Mouse (Mus musculus) heart, adult 18-20 months (tissue): ENCODE data around the gene Nlgn2. TPM values are rescaled to one million over a fixed set of nuclear protein-coding genes. Genes with fewer than 3 reads are reported as not detected.
"Not testable (repeated sequence)": the region's sequence is repeated elsewhere in the genome, so short reads cannot be mapped to it uniquely, and the experiment has no call there.

Experiments
- DNase-seq, 2 experiments: peaks; one replicate each; pipeline ENCODE4 v3.0.0; 2021 to 2022; ENCODE audit warnings: mixed read lengths in 1 of 2
- total RNA-seq, 2 experiments: library from RNA; stranded (reverse); gene quantifications; 2 replicates each; pipeline ENCODE4 v1.2.3; 2021

Gene Nlgn2
- total RNA-seq, 2 experiments from 2014 or later = 3.3 to 3.9 TPM

DNA sequence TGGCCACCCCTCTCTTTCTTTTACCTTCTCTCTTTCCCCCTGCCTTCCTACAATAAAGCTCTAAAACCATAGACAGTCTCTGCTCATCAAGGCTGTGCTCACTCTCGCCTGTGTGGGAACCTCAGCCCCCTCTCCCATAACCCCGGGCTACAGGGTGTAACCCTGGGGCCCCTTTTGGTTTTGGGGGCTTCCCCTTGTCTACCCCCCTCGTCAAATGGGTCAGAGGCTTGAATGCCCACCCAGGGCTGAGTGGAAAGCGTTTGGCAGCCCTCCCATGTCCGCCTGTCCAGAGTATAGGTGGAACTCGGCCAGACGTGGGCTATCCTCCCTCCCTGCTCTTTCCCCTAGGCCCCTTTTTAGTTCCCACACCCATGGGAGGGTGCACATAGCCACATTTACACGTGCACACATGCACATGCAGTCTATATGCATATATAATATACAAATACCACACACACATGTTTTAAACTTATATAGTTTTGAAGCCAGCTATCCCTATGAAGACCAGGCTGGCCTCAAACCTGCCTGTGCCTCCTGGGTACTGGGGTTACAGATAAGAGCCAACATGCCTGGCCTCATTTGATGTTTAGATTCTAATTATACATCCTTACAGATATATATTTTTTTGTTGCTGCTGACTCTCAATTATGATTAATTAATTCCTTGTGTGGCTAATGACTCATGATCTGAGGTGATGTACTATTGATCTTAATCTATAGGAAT, 26.7 kb upstream of the Nlgn2 start:
- no peak for DNase-seq

DNA sequence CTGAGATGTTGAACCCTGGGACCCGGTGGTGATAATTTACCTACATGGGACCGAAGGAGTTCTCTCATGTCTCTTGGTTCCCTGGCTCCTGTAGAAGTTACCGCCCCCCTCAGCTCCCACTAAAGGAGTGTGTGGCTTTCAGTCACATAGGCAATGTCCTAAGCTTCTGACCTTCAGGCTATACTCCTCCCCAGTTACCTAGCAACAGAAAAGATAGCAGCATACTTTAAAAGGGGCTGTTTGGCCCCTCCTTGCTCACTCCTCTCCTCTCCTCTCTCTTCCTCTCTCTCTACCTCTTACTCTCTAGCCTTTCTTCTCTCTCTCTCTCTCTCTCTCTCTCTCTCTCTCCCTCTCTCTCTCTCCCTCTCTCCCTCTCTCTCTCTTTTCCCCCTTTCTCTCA, 26.1 kb upstream of the Nlgn2 start:
- not testable (repeated sequence) for DNase-seq

DNA sequence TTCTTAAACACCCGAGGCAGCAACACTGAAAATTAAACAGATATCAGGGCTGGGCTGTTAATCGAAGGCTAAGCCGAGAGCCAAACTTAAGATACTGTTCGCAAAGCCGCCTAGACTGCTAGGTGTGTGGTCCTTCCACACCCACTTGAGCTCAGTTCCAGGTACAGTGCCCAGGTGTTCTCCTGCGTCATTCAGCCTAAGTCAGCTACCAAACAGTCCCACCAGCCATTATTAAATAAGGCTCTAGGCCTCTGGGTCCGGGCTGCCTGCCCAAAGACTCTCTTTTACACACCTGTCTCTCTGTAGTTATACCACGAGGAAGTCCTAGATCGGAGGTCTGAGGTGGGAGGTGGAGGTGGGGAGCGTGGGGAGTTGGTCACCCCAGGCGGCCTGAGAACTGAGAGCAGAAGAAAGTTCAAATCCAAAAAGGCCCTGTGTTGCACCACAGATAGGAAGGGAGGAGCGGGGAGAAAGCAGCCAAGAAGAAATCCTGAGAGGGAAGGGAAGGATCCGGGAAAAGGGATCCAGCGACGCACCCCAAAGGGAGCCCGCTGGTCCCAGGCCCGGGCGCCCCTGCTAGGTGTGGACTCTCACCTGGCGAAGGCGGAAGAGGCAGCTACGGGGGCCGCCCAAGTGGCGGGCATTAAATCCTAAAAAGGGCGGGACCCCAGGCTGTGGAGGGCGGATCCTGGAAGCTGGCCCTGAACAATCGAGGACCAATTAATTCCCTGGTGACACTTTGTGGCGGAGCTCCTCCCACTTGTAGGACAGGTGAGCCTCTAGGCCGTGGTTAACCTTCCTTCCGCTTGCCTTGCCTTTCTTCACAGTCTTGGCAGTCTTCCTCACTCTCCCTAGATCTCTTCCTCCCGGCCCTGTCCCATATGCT, 20.8 kb upstream of the Nlgn2 start, which contains the start of gene Tnk1:
Gene Tnk1 (minus strand): TSS at position 618 of the 886 bp plus-strand sequence.
- DNase-seq = no peak

DNA sequence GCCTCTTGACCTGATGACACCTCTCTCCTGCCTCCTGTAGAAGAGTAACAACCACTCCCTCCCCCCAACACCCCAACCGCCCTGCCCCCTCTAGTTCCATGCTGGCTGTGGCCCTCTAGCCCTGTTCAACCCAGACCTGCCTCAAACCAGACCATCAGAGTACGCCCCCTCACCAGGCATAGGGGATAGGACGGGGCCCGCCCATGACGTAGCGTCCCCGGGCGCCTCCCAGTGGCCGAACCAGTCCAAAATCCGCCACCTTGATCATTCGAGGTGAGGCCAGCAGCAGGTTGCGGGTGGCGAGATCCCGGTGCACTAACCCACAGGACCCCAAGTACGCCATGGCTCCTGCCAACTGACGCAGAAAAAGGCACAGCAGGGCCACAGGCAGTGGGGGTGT, 17.8 kb upstream of the Nlgn2 start:
- DNase-seq = peak in 1 of 2 experiments; percentile 50

DNA sequence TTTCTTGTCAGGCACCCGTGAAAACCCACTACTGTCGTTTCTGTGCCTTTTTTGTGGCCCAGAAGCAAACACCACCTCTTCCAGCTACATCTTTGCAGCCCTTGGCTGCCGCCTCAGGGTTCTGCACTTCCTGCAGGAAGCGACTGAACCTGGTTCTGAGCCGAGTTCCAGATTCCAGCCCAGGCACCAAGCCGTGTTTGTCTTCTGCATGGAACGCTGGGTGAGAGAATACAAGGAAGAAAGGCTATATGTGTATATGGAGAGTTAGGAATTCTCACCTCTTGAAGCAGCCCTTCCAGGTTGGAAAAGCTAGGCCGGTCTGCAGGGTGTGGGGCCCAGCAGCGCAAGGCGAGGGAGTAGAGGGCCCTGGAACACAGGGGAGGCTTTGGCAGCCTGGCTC, 17.1 kb upstream of the Nlgn2 start:
- DNase-seq = peak in 1 of 2 experiments; percentile 29

DNA sequence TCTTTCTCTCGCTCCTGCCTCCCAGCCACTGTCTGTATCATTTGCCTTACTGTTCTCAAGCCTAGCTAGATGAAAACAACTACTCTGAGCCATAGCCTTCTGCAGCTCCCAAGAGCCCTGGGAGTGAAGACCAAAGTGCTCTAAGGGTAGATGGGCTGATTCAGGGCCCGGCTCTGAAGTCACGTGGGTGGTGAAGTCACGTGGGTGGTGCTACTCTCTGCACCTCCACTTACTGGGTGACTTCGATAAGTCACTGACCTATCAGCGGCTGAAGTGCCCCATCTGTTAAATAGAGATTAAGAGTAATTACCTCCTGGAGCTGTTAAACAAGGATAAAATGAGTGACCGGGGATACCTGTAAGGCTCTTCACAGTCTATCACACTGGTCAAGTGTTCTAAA, 16.4 kb upstream of the Nlgn2 start:
- peak in 1 of 2 experiments; percentile 20 for DNase-seq

DNA sequence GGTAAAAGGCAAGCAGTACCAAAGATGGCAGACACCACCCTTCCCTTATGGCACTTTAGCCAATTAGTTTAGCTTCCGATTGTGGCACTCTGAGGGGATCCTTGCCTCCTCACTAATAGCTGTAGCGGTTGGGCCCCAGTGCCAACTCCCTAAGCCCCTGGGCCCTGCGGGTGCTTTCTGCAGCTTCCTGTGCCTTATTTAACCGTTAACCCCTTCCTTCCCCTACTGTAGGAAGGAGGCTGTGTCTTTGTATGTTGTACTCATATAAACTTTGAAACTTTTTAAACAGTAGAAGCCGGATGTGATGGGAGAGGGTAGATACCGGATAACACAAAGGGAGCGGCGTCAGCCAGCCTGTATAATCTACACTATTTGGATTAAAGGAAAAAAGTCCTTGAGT, 13.2 kb upstream of the Nlgn2 start:
- no peak for DNase-seq

DNA sequence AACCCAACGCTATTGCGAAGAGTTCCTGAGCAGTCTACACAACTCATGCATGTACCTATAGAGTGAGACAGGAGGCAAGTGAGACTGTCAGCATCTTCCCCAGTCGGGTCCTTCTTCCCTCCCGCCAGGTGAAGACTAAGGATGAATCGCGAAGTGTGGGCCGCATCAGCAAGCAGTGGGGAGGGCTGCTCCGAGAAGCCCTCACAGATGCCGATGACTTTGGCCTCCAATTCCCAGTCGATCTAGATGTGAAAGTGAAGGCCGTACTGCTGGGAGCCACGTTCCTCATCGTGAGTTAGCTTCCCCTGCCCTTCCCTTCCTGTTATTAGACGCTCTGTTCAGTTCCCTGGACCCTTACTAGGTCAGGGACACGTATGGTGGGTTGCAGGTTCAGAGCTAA, 12.3 kb upstream of the Nlgn2 start:
- DNase-seq = no peak

DNA sequence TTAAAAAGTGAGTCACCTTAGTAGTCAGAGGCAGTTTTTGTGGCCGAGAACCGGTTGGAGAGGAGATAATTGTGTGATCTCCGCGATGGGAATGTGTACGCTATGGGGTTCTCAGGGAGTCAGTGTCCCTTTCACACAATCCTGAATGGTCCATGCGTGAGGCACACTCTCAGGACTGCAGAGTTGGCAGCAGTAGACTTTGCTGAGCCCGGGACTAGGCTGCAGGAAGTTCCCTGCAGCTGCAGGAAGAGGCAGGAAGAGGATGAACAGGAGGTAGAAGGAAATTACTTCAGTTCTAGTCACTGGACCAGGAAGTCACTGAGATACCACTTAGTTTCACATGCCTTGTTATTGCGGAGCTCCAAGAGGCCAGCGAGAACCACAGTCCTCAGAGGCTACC, 11.5 kb upstream of the Nlgn2 start:
- DNase-seq = peak in 1 of 2 experiments; percentile 62

DNA sequence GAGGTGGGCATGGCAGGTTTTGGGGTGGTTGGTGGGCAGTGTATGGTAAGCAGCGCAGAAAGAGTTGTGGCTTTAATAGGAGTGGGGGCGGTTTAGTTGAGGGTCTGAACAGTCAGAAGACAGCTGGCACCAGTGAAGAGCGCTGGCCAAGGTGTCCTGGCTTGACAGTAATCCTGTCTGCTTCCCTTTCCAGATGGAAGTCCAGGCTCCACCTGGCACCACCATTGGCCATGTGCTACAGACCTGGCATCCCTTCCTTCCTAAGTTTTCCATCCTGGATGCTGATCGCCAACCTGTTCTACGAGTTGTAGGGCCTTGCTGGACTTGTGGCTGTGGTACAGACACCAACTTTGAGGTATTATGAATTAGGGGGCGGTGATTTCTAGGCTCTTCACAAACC, 10.4 kb upstream of the Nlgn2 start:
- no peak for DNase-seq

DNA sequence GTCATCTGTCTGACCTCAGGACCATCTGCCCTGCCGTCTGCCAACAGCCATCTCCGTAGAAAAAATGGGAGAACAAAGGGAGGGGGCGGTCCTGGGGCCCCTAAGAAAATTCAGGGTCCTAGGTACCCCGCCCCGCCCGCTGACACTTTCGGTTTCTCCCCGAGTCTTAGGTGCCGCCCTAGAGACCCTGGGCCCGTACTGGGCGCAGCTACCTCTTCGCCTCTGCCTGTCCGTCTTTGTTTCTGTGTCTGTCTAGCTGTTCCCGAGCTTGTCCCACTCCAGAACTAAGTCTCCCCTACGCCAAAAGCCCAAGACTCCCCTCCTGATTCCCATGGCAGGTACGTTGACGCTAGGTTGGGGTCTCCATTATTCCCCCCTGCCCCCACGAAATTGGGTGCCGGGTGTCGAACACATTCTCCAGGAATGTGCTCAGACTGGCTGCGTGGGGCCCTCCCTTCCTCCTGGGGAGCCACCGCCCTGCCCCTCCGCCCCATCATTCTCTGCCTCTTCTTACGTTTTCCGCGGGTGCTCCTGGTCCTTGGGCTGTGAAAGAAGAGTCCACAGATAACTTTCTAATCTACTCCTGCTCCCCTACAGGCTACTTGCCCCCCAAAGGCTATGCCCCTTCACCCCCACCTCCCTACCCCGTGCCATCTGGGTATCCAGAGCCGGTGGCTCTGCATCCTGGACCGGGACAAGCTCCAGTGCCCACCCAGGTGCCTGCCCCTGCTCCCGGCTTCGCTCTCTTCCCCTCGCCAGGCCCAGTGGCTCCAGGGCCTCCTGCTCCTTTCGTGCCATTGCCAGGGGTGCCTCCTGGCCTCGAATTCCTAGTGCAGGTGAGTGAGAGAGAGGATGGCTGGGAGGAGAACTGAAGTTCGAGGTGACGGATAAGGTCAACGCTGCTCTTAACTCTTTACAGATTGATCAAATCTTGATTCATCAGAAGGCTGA, 9.4 kb upstream of the Nlgn2 start:
- peak; percentile 57 to 64 for DNase-seq

DNA sequence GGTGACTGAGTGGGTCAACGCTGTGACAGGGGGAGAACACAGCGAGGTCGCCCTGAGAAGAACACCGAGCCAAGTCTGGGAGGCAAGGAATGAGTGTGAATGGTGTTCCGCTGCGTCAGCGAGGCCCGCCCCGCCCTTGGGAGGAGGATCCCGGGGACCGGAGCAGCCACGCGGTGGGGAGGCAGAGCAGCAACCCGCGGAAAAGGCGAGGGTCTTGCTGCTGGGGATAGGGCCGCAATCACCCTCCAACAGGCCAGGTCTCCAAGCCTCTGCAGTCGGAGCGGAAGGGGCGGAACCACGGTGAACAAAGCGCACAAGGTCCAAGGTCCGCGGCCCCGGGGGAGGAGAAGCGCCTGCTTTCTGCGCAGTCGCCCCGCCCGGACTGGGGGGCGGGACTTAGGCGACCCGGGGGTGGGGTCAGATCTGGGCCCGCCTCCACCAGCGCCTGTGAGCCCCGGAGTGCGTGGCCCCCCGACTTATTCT, 8.7 kb upstream of the Nlgn2 start, which contains the start of gene Plscr3:
Gene Plscr3 (plus strand): TSS at position 179 of the 483 bp plus-strand sequence.
- peak; percentile 94 to 95 for DNase-seq

DNA sequence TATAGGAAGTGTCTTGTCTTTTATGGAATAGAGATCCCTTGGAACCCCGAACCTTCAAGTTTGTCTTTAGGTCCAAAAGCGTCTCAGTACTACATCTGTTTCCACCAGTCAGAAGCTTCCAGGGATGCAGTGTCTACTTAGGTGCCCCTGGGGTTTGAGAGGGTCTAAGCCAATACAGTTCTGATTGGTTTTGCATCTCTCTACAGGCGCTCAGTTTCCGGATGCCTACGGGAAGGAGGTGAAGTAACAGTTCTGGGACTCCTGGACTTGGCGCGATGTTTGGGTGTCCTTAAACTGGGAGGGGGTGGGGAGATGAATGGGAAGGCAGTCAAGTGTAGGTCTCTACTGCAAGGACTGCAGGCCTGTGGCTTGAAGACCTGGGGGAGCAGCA, 1.1 kb upstream of the Nlgn2 start:
- DNase-seq = no peak

DNA sequence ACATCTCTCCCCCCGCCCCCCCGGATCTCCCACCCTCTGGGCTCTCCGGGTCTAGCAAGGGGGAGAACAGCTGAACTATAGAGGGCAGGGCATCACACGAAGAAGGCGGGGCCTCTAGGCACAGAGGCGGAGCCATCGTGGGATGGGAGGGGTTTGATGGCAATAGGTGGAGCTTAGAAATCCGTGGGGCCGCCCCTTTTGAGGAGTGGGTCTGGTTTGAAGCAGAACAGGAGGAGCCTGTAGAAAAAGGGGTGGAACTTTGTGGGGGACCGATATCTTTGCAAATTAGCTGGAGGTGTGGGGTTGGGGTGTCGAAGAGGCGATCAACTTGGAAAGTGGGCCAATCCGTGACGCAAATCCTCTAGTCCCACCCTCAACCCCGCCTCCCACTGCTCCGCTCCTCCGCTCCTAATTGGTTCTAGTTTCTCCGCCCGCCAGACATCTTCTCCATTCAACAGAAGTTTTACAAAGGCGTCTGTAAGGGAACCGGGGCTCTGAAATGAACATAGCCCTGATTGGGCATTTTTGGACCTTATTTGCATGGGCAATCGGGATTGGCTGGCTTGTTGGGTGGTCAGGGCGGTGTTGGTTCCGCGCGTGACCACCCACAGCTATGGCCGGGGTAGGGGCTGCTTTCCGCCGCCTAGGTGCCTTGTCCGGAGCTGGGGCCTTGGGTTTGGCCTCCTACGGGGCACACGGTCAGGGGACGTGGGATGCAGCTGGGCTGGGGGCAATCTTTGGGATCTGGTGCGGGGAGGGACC, 549 bp upstream of the Nlgn2 start, which contains the start of gene Tmem256:
Gene Tmem256 (plus strand): TSS at position 563 of the 762 bp plus-strand sequence.
- DNase-seq = peak; percentile 97 to 99

DNA sequence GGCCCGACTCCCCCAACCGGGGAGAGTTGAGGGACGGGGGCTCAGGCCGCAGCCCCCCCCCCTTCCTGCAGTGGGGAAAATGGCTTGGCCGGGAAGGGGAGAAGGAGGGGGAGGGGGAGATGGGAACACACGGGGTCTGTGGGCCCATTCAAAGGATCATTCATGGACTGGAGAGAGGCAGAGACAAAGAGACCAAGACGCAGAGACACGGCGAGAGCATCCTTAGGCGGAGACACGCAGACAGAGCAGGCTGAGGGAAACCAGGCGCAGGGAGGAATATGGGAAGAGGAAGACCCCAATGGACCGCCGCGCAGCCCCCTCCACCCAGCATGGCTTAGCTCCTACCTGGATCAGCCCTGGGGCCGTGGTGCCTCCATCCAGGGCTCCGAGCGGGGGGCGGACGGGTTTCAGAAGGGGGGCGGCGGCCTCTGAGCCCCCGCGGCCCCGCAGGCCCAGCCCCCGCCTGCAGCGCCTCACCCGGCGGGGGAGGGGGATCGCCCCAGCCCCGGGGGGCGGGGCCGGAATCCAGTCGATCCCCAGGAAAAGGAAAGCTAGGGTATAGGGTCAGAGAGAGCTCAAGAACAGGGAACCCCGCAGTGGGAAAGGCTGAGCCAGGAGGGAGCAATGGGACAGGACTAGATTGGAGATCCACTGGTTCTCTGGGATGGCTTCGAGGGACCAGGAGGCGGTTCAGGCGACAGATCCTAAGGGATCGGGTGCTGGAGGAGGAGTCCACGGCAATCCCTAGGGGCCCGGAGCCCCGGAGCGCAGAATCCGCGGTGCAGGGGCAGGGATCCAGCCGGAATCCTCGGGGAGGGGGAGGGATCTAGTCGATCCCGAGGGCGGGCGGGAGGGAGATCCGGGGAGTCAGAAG, 644 bp downstream of the Nlgn2 start:
- DNase-seq = peak; percentile 54 to 69

DNA sequence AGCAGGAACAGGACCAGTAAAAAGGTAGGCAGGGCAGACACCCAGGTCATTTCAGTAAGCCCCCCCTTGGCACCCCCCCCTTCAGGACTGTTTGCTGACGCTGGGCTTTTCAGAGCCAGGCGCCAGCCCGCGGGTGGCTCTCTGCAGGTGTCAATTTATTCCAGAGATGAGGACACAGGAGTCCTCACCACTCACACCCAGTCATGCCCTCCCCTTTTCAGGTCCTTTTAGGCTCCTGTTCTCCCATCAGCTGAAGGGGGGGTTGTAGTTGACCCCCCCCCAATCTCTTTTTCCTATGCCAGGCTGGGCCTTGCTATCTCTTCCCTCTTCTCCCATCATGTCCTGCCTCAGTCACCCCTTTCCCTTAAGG, 1.6 kb downstream of the Nlgn2 start:
- DNase-seq = no peak

DNA sequence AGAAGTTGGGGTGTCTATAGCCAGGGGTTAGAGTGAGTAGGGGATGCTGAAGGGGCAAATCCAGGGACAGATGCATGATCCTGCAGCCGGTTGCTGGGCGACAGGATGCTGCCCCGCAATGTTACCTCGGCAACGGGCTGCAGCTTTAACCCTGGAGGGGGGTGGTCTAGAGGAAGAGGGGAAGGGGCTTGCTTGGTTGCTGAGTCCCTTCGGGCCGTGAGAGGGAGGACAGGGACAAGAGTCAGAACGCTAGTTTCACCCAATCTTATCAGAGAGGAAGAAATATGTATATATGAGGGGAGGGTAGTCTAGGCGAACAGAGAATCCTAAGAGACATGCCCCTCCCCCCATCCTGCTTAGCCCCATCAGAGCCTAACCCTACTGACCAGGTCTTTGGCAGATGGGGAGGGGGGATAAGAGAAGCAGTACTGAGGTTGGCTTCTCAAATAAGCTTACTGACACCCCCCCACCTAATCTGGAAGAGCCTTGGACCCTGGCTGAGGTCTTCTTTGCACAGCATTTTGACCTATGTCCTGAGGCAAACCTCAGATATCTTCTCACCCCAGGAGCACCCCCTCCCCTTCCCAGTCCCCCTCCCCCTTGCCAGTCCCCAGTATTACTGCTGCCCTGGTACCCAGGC, 2.1 kb downstream of the Nlgn2 start:
- no peak for DNase-seq

DNA sequence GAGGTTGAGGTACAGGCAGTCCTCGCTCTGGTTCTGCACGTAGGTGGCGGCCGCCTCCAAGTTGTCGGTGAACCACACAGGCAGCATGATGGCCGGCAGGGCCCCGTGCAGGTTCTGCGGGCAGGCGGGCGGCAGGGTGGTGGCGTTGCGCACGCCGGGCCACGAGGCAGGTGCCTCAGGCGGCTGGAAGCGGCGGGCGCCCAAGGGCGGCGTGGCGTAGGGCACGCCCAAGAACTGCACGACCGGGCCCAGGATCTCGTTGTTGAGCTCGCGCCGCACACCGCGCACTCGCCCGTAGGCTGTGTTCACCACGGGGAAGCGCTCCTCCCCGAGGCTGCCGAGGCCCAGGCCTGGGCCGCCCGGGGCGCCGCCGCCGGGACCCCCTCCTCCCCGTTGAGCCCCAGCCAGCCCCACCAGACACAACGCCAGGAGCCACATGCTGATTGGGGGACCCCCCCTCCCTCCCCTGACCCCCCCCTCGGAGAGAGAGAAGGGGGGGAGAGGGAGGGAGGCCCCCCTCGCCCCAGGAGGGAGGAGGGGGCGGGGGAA, 3.5 kb downstream of the Nlgn2 start:
- no peak for DNase-seq

DNA sequence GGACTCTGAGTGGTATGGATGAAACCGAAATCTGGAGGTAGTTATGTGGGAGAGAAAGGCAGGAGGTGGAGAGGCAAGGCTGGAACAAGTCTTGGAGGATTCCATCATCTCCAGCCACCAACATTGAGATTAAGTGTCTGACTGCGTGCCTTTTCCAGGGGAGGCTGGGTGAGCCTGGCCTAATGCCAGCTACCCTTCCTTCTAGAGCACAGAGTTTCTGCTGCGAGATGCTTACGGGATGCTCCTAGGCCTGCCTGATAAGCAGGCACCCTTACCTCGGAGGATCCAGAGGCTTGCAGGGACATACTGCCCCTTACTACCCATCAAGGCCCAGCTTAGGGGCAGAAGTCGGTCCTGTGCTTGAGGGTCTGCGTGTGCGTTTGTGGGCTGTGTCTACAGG, 4.0 kb downstream of the Nlgn2 start:
- no peak for DNase-seq
